Mouse (Mus musculus) stomach, embryonic 16.5 days (tissue): Measurements from ENCODE around the gene Rapgef4. TPM values are rescaled to one million over a fixed set of nuclear protein-coding genes. Genes with fewer than 3 reads are reported as not detected.
A peak's percentile ranks its signal among the peaks of the same experiment; 100 is the strongest.

ENCODE experiments used
- ATAC-seq: fragments of 200-750 bp; cut with Nextera tagmentation; 2 replicates; pipeline ENCODE4 v1.8.0; 2017; ENCODE audit warnings: moderate number of reproducible peaks, moderate TSS enrichment; ENCODE audit not compliant: insufficient read depth, low FRiP score
- H3K27ac ChIP-seq: fragments of 300-500 bp; sonication (generic); 2 replicates; pipeline ENCODE4 v1.5.1; 2014; ENCODE audit warnings: low read length
- H3K27me3 ChIP-seq: fragments of 300-500 bp; sonication (generic); 2 replicates; pipeline ENCODE4 v1.6.1; 2014; ENCODE audit warnings: low read length, control low read depth, mixed read lengths; ENCODE audit not compliant: control insufficient read depth, insufficient read depth
- H3K36me3 ChIP-seq: fragments of 300-500 bp; sonication (generic); 2 replicates; pipeline ENCODE4 v1.6.1; 2014; ENCODE audit warnings: low read length; ENCODE audit not compliant: control insufficient read depth, insufficient read depth
- H3K4me1 ChIP-seq: fragments of 300-500 bp; sonication (generic); 2 replicates; pipeline ENCODE4 v1.6.1; 2014; ENCODE audit warnings: low read length, control low read depth, mixed read lengths; ENCODE audit not compliant: control insufficient read depth, insufficient read depth
- H3K4me2 ChIP-seq: fragments of 300-500 bp; sonication (generic); 2 replicates; pipeline ENCODE4 v1.6.1; 2014; ENCODE audit warnings: low read depth, low read length, mixed read lengths
- H3K4me3 ChIP-seq: fragments of 300-500 bp; sonication (generic); replicated peaks from 2 replicates; pipeline ENCODE4 v1.5.1; 2014; ENCODE audit warnings: mild to moderate bottlenecking, low read length
- H3K9ac ChIP-seq: fragments of 300-500 bp; sonication (generic); 2 replicates; pipeline ENCODE4 v1.6.1; 2014; ENCODE audit warnings: low read length
- H3K9me3 ChIP-seq: fragments of 300-500 bp; sonication (generic); replicated peaks from 2 replicates; pipeline ENCODE4 v1.6.1; 2016; ENCODE audit warnings: low read length, control low read depth; ENCODE audit not compliant: control insufficient read depth
- WGBS: fragments of 180-500 bp; shearing (Covaris S2); extraction: QIAGEN DNeasy Blood & Tissue Kit; methylation state at CpG from one replicate; pipeline ENCODE4 v1.1.7; 2014; 5-methylcytosine and 5-hydroxymethylcytosine counted together
- polyA plus RNA-seq: library from polyadenylated mRNA; unstranded; fragments of >200 nt; fragmentation: Nextera tagmentation; extraction: Ambion mirVana; gene quantifications from 2 replicates; pipeline ENCODE4 v1.2.1, GENCODE M21; 2015

Rapgef4 gene
- polyA plus RNA-seq, 1 experiment from 2014 or later = 5.6 TPM

DNA sequence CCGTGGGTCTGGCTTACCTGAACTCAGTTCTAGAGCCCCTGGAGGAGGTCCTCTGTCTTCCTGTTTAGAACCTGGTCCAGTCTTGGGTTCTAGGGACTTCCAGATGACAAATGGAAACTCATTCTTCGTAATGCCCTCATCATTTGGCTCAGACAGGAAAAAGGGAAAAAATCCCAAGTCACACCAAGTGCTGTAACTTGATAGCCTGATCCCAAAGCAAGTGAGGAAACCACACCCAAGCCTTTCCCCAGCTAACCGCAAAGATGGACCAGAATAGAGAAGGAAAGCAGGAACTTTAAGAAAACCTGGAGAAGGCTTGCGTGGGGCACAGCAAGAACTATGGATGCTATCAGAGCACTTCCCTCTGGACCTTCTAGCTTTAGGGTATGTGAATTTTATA, 167.6 kb downstream of the Rapgef4 start:
- ATAC-seq = no peak
- Histone ChIP-seq H3K4me2 (no peak overlapping the region), H3K9ac (no peak overlapping the region), H3K4me3 (no peak overlapping the region), H3K4me1 (0 out of 2 replicates have a peak, but pooled peaks cover 9% of the 10 kb centered on the region), H3K36me3 (no peaks in the 10 kb centered on the region), H3K9me3 (no peaks in the 10 kb centered on the region), H3K27me3 (no peaks in the 10 kb centered on the region), H3K27ac (no peak overlapping the region)
- 35% methylated on average over 4 of the region's 4 CpGs for WGBS

DNA sequence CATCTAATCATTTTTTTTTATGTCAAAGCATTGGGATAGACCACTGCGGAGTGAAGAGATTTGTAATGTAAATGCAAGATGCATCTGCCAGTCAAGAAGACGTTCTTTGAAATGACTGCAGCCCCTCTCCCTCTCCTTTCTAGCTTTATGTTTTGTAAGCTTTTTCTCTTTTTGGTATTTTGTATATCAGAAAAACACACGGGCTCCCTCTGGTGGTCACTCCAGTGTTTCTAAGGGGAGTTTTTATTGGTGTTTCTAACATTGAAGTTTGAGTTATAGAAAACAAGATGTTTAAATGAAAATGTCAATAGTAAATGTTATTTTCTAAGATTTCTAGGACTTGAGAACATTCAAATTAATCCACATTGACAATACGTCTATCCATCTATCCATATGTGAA, 168.0 kb downstream of the Rapgef4 start:
- ATAC-seq = no peak
- 0 out of 2 replicates have a peak, but pooled peaks cover 9% of the 10 kb centered on the region for H3K4me1 ChIP-seq
- H3K36me3 ChIP-seq = no peaks in the 10 kb centered on the region
- no peak overlapping the region for H3K4me2 ChIP-seq
- 22% methylated on average over 4 of the region's 4 CpGs for WGBS
- no peak overlapping the region for H3K4me3 ChIP-seq
- no peaks in the 10 kb centered on the region for H3K27me3 ChIP-seq
- no peaks in the 10 kb centered on the region for H3K9me3 ChIP-seq
- H3K27ac ChIP-seq = no peak overlapping the region
- no peak overlapping the region for H3K9ac ChIP-seq

DNA sequence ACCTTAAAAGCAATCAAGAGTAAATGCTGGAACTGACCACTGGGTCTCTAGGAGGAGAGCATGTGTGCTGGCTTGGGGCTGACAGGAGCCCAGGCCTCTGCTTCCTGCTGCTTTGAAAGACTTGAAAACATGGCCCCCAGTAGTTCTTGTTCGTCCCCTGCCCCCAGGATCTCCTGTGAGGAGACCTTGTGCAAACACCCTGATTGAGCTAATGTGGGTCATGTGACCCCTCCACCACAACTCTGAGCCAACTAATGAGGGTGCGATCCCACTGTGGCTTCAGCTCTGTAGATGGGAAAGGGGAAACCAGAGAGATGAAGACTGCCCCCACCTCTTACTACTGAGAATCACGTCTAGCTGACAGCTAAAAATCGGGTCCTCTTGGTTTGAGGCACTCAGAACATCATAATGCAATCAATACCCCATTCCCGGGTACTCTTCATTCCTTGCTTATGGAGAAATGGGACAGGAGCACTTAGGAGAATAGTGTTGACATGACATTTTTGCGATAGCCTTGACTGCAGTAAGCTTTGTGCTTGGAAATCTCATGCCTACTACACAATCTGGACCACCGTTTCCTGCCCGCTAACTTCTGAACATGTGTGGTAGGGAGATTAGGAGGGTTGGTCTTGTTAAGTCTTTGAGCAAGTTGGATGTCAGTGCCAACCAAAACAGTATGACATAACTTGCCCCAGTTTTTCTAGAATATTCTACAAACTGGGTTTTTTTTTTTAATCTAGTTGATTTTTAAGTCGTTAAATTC, 170.9 kb downstream of the Rapgef4 start:
- no peak overlapping the region for H3K27ac ChIP-seq
- H3K9ac ChIP-seq = no peak overlapping the region
- no peak overlapping the region for H3K4me3 ChIP-seq
- no peaks in the 10 kb centered on the region for H3K27me3 ChIP-seq
- 79% methylated on average over 9 of the region's 9 CpGs for WGBS
- no peaks in the 10 kb centered on the region for H3K9me3 ChIP-seq
- ATAC-seq = no peak
- H3K4me1 ChIP-seq = no peaks in the 10 kb centered on the region
- no peak overlapping the region for H3K4me2 ChIP-seq
- no peaks in the 10 kb centered on the region for H3K36me3 ChIP-seq

DNA sequence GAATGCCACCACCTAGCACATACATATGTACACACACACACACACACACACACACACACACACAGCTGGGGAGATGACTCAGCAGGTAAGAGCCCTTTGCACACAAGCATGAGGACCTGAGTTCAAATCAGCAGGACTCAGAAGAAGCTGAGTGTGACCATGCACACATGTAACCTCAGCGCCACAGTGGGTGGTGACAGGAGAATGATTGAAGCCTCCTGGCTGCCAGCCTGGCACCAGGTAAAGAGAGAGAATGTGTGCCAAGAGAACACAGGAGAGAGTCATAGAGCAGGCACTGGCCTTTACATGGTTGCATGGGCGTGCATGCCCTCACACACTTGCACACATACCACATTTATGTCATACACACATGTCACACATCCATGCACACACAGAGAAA, 171.7 kb downstream of the Rapgef4 start:
- no peak overlapping the region for H3K4me3 ChIP-seq
- no peak for ATAC-seq
- H3K27ac ChIP-seq = no peak overlapping the region
- H3K4me1 ChIP-seq = no peaks in the 10 kb centered on the region
- H3K4me2 ChIP-seq = no peak overlapping the region
- H3K27me3 ChIP-seq = no peaks in the 10 kb centered on the region
- no peak overlapping the region for H3K9ac ChIP-seq
- WGBS = 95% methylated on average over 2 of the region's 2 CpGs
- no peaks in the 10 kb centered on the region for H3K9me3 ChIP-seq
- H3K36me3 ChIP-seq = no peaks in the 10 kb centered on the region

DNA sequence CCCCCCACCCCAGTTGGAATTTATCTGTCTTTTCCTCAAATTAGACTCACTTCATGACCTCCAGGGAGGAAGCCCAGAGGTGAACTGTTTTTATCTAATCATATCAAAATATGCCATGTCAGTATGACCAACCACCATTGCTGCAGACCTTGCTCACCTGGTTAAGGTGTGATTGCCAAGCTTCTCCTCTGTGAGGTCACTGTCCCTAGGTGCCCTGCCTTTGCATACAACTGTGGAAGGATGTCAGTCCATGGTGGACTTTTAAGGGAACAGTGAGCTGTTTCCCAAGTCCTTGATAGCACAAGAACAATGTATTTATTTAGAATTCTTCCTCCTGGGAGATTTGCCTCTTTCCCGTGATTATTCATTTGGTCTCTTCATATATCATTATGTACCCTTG, 172.8 kb downstream of the Rapgef4 start:
- no peak for ATAC-seq
- Histone ChIP-seq H3K9me3 (no peaks in the 10 kb centered on the region), H3K9ac (no peak overlapping the region), H3K27me3 (no peaks in the 10 kb centered on the region), H3K4me3 (no peak overlapping the region), H3K36me3 (no peaks in the 10 kb centered on the region), H3K4me1 (no peaks in the 10 kb centered on the region), H3K4me2 (no peak overlapping the region), H3K27ac (no peak overlapping the region)
- 63% methylated on average over 1 of the region's 1 CpGs for WGBS

DNA sequence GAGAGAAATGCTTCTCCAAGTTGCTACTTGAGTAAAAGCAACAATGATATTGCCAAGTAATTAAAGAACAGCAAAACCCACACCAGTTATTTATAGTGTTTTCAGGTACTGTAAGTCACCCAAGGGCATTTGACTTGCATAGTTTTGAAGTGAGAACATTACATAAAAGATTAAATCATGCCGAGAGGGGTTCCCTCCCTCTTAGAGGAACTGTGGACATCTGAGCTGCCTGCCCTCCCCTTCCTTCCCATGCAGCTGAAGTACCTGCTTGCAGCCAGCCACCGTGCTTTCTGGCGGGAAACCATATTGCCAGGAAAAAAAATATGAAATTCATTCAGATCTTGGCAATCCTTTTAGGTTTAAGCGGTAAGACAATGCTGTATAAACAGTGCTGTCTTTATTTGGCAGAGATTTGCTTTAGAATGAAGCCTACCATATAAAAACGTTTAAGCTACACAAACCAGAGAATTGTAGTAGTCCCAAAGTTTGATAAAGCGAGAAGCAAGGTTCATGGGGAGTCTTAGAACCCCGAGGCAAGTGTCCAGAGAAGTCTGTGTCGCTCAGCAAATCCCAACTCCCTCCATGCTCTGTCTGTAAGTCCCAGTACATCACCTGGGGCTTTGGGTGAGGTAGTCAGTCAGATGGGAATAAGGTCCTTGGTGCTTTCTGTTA, 174.2 kb downstream of the Rapgef4 start:
- ATAC-seq = no peak
- 37% methylated on average over 8 of the region's 8 CpGs for WGBS

DNA sequence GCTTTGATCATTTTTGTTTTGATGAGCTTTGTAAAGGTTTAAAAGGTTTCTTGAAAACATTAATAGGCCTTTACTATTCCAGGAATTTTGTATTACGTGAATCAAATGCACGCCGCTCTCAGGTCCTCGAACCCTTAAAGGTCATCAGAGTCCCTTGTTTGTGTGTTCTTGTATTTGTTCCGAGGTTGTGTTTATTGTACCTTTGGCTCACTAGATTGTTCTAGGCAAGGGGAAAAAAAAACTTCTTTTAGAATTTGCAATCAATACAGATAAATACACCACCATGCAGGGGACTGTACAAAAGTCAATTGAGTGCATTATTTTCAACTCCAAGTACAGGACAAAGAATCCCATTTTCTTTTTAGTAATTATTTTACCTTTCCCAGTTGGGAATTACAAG, 175.4 kb downstream of the Rapgef4 start:
- Histone ChIP-seq H3K4me1 (no peaks in the 10 kb centered on the region), H3K27me3 (no peaks in the 10 kb centered on the region), H3K4me3 (no peak overlapping the region), H3K36me3 (no peaks in the 10 kb centered on the region), H3K27ac (no peak overlapping the region), H3K9ac (no peak overlapping the region), H3K4me2 (no peak overlapping the region), H3K9me3 (no peaks in the 10 kb centered on the region)
- no peak for ATAC-seq
- 87% methylated on average over 5 of the region's 5 CpGs for WGBS

More for the DNA sequence above, 174.2 kb downstream of the Rapgef4 start:
- no peak overlapping the region for H3K4me2 ChIP-seq
- no peak overlapping the region for H3K27ac ChIP-seq
- no peak overlapping the region for H3K9ac ChIP-seq
- no peak overlapping the region for H3K4me3 ChIP-seq
- no peaks in the 10 kb centered on the region for H3K9me3 ChIP-seq
- H3K4me1 ChIP-seq = no peaks in the 10 kb centered on the region
- no peaks in the 10 kb centered on the region for H3K27me3 ChIP-seq
- H3K36me3 ChIP-seq = no peaks in the 10 kb centered on the region

DNA sequence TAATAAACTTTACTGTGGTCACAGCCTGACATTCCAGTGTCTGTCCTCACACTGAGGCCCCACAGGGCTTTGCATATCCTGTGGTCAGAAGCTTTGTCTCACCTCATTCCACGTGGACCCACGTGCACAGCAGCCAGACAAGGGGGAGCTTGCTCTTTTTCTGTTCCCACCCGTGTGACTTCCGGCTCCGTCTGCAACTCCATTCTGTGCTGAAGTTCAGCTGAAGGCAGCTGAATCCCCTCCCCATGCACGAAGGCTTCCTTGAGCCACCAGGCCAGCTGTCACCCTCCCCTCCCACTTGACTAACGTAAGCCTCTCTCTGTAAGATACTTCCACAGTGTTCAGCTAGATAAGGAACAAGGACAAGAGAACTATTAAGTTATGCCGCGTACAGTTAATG, 176.5 kb downstream of the Rapgef4 start:
- Histone ChIP-seq H3K9ac (0 out of 2 replicates have a peak overlapping the region, but pooled peaks have one; percentile 3), H3K27me3 (no peaks in the 10 kb centered on the region), H3K27ac (no peak overlapping the region), H3K36me3 (no peaks in the 10 kb centered on the region), H3K4me3 (no peak overlapping the region), H3K9me3 (no peaks in the 10 kb centered on the region), H3K4me1 (no peaks in the 10 kb centered on the region), H3K4me2 (no peak overlapping the region)
- 29% methylated on average over 9 of the region's 9 CpGs for WGBS
- no peak for ATAC-seq

DNA sequence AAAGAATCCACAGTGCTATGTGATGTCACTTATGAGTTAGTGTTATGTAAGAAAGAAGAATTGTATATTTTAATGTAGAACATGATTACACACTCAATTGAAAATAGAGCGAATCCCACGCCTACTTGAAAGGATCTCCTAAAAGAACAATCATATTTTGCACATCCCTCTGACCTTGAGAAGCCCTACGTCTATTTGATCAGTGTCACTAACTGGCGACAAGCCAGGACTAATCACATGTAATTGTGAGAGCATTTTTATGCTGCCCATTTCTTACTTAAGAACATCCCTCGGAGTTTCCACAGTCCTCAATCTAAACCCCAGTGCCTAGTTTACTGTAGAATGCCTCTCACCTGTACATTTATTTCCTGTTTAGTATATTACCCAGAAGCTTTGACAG, 177.0 kb downstream of the Rapgef4 start:
- 70% methylated on average over 5 of the region's 5 CpGs for WGBS

More for the DNA sequence above, 177.0 kb downstream of the Rapgef4 start:
- Histone ChIP-seq H3K4me1 (no peaks in the 10 kb centered on the region), H3K27ac (no peak overlapping the region), H3K4me3 (no peak overlapping the region), H3K36me3 (no peaks in the 10 kb centered on the region), H3K9me3 (no peaks in the 10 kb centered on the region), H3K4me2 (no peak overlapping the region), H3K27me3 (no peaks in the 10 kb centered on the region), H3K9ac (no peak overlapping the region)
- no peak for ATAC-seq
